Mouse (Mus musculus): ENCODE results near the gene Lypd3. TPM values are rescaled to one million over a fixed set of nuclear protein-coding genes. Genes with fewer than 3 reads are reported as not detected.

Gene Lypd3
- polyA plus RNA-seq (2017; shearing (Covaris generic)): not detected

GRCm38 (mm10) chr7:24636264-24636663 is at the start of gene Lypd3:
Gene Lypd3, plus strand, starts transcription at chr7:24636550.

GRCm38 (mm10) chr7:24587330-24588105 is 48.8 kb upstream of the Lypd3 start, which contains the start of the genes Ethe1 and Zfp575:
Gene Ethe1, plus strand, starts transcription at chr7:24587543.
Gene Zfp575, minus strand, starts transcription at chr7:24587641.

GRCm38 (mm10) chr7:24610144-24610878 is 26.0 kb upstream of the Lypd3 start, which contains the start of gene Phldb3:
Gene Phldb3, plus strand, starts transcription at chr7:24610763.

GRCm38 (mm10) chr7:24676575-24676974 is 40.2 kb downstream of the Lypd3 start, which contains the start of gene Tex101:
Gene Tex101, minus strand, starts transcription at chr7:24676675.

Other genes with a start within 250 kb of the Lypd3 start
- 54.1 TPM for gene Smg9, start 236.9 kb upstream of the Lypd3 start, polyA plus RNA-seq (2017; shearing (Covaris generic))
- gene Irgc1, start 184.3 kb upstream of the Lypd3 start, polyA plus RNA-seq (2017; shearing (Covaris generic)): 0.70 TPM
- gene Plaur, start 174.1 kb upstream of the Lypd3 start, polyA plus RNA-seq (2017; shearing (Covaris generic)): 14.3 TPM
- 0.40 TPM for gene Cadm4, start 154.5 kb upstream of the Lypd3 start, polyA plus RNA-seq (2017; shearing (Covaris generic))
- gene Zfp428, start 129.5 kb upstream of the Lypd3 start, polyA plus RNA-seq (2017; shearing (Covaris generic)): 1.0 TPM
- not detected for gene AC161166.1, start 124.1 kb upstream of the Lypd3 start, polyA plus RNA-seq (2017; shearing (Covaris generic))
- 3.6 TPM for gene Irgq, start 105.9 kb upstream of the Lypd3 start, polyA plus RNA-seq (2017; shearing (Covaris generic))
- gene Pinlyp, start 90.4 kb upstream of the Lypd3 start, polyA plus RNA-seq (2017; shearing (Covaris generic)): not detected
- gene Xrcc1, start 90.3 kb upstream of the Lypd3 start, polyA plus RNA-seq (2017; shearing (Covaris generic)): 49.9 TPM
- gene Ethe1, start 49.0 kb upstream of the Lypd3 start, polyA plus RNA-seq (2017; shearing (Covaris generic)): 12.2 TPM
- gene Zfp575, start 48.9 kb upstream of the Lypd3 start, polyA plus RNA-seq (2017; shearing (Covaris generic)): 0.22 TPM
- gene Phldb3, start 25.8 kb upstream of the Lypd3 start, polyA plus RNA-seq (2017; shearing (Covaris generic)): 0.76 TPM
- not detected for gene Tex101, start 40.1 kb downstream of the Lypd3 start, polyA plus RNA-seq (2017; shearing (Covaris generic))
- gene BC049730, start 72.7 kb downstream of the Lypd3 start, polyA plus RNA-seq (2017; shearing (Covaris generic)): not detected
- gene Gm4763, start 90.4 kb downstream of the Lypd3 start, polyA plus RNA-seq (2017; shearing (Covaris generic)): not detected
- not detected for gene Cd177, start 123.8 kb downstream of the Lypd3 start, polyA plus RNA-seq (2017; shearing (Covaris generic))
- gene Ceacam10, start 140.7 kb downstream of the Lypd3 start, polyA plus RNA-seq (2017; shearing (Covaris generic)): not detected
- gene Gm9844, start 225.7 kb downstream of the Lypd3 start, polyA plus RNA-seq (2017; shearing (Covaris generic)): 27.8 TPM
- not detected for gene Lypd4, start 233.4 kb downstream of the Lypd3 start, polyA plus RNA-seq (2017; shearing (Covaris generic))
- not detected for gene Dmrtc2, start 233.5 kb downstream of the Lypd3 start, polyA plus RNA-seq (2017; shearing (Covaris generic))
- gene Rps19, start 247.8 kb downstream of the Lypd3 start, polyA plus RNA-seq (2017; shearing (Covaris generic)): 4,849 TPM